Mouse (Mus musculus): ENCODE data around the gene Rora. TPM values are rescaled to one million over a fixed set of nuclear protein-coding genes. Genes with fewer than 3 reads are reported as not detected.

The Rora gene
- polyA plus RNA-seq, 2 experiments: 4.5 to 10.1 TPM

DNA sequence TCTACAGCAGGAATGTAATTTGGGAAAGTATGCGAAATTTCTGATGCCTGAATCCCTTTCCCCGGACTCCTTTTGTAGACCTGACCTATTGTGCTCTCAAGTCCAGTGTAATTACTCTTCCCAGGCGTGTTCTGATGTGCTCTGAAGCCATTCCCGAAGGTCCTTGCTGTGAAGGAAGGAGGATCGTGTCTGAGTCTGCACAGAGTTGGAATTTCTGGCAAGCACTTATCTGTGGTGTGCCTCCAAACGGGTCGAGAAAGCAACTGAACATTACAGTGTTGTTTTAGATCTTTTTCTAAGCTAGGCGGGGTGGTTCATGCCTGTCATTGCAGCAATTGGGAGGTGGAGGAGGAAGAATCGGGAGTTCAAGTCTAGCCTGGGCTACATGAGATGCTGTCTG, 350.9 kb downstream of the Rora start:
- no peaks in the 10 kb centered on the region for H3K4me1 ChIP-seq (ENCODE audit: control insufficient read depth, insufficient read depth, low read length)
- no peak for TF ChIP-seq POLR2A (IDR thresholded peaks at IDR 0.05; ENCODE audit: borderline replicate concordance, extremely low read depth, insufficient read depth, insufficient read length)
- DNase-seq (ENCODE audit: low spot score) (no peak), ATAC-seq (ENCODE audit: low FRiP score, low read depth) (no peak)
- H3K27ac ChIP-seq (replicated peaks; ENCODE audit: low read depth, low read length): no peak overlapping the region
- no peaks in the 10 kb centered on the region for H3K36me3 ChIP-seq (ENCODE audit: control insufficient read depth, insufficient read depth, low read length)
- H3K4me3 ChIP-seq (replicated peaks; ENCODE audit: low read length): no peak overlapping the region
- H3K9me3 ChIP-seq (ENCODE audit: control insufficient read depth, low read length): no peaks in the 10 kb centered on the region
- H3K4me2 ChIP-seq (replicated peaks; ENCODE audit: low read depth, low read length, severe bottlenecking): no peak overlapping the region
- H3K27me3 ChIP-seq (ENCODE audit: control insufficient read depth, insufficient read depth, low read length): no peaks in the 10 kb centered on the region
- H3K9ac ChIP-seq (ENCODE audit: low read depth, low read length, severe bottlenecking): no peak overlapping the region
- 73% methylated on average over 9 of the region's 9 CpGs for WGBS

DNA sequence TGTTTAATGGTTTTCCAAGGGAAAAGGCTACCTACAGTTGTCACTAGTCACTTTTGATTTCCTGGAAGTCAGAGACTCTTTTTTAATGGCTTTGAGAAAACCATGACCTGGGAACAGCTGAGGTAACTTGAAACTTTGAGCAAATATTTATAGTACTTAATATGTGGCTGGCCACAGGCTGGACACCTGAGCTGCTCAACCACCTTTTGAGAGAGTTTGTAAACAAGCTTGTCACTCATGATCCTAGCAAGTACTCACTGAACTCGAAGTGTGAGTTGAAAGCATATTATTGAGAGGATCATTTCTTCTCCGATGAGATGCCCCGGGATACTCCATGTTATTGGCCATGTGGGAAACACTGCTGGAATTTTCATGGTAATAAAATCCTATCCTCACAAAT, 353.1 kb downstream of the Rora start:
- Histone ChIP-seq H3K4me2 (replicated peaks; ENCODE audit: low read depth, low read length, severe bottlenecking) (no peak overlapping the region), H3K27me3 (ENCODE audit: control insufficient read depth, insufficient read depth, low read length) (no peaks in the 10 kb centered on the region), H3K4me1 (ENCODE audit: control insufficient read depth, insufficient read depth, low read length) (no peaks in the 10 kb centered on the region), H3K4me3 (replicated peaks; ENCODE audit: low read length) (no peak overlapping the region), H3K9me3 (ENCODE audit: control insufficient read depth, low read length) (no peaks in the 10 kb centered on the region), H3K36me3 (ENCODE audit: control insufficient read depth, insufficient read depth, low read length) (no peaks in the 10 kb centered on the region), H3K27ac (replicated peaks; ENCODE audit: low read depth, low read length) (no peak overlapping the region), H3K9ac (ENCODE audit: low read depth, low read length, severe bottlenecking) (no peak overlapping the region)
- 48% methylated on average over 3 of the region's 3 CpGs for WGBS
- no peak for TF ChIP-seq POLR2A (IDR thresholded peaks at IDR 0.05; ENCODE audit: borderline replicate concordance, extremely low read depth, insufficient read depth, insufficient read length)
- DNase-seq (ENCODE audit: low spot score) (no peak), ATAC-seq (ENCODE audit: low FRiP score, low read depth) (no peak)

DNA sequence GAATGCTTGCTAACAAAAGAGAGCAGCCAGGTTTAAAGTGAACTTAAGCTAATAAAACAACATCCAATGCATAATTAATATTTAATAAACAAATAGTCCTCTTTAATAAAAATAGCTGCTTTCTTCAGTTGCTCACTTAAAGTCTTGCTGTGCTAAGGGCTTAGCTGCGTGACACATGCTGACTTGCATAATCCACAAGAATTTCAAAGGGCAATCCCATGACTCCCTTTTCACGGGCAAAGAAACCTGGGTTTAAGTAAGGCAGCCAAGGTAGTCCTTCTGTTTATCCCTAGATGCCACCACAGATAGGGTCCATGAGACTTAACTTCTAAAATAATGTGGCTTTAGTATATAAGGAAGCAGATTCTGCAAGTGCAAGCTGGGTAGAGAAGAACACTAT, 355.1 kb downstream of the Rora start:
- no peak for TF ChIP-seq POLR2A (IDR thresholded peaks at IDR 0.05; ENCODE audit: borderline replicate concordance, extremely low read depth, insufficient read depth, insufficient read length)
- ATAC-seq (ENCODE audit: low FRiP score, low read depth) (no peak), DNase-seq (ENCODE audit: low spot score) (no peak)
- Histone ChIP-seq H3K9me3 (ENCODE audit: control insufficient read depth, low read length) (no peaks in the 10 kb centered on the region), H3K27me3 (ENCODE audit: control insufficient read depth, insufficient read depth, low read length) (no peaks in the 10 kb centered on the region), H3K36me3 (ENCODE audit: control insufficient read depth, insufficient read depth, low read length) (no peaks in the 10 kb centered on the region), H3K27ac (replicated peaks; ENCODE audit: low read depth, low read length) (no peak overlapping the region), H3K4me1 (ENCODE audit: control insufficient read depth, insufficient read depth, low read length) (no peaks in the 10 kb centered on the region), H3K4me3 (replicated peaks; ENCODE audit: low read length) (no peak overlapping the region), H3K4me2 (replicated peaks; ENCODE audit: low read depth, low read length, severe bottlenecking) (no peak overlapping the region), H3K9ac (ENCODE audit: low read depth, low read length, severe bottlenecking) (no peak overlapping the region)
- WGBS: 76% methylated on average over 2 of the region's 2 CpGs

DNA sequence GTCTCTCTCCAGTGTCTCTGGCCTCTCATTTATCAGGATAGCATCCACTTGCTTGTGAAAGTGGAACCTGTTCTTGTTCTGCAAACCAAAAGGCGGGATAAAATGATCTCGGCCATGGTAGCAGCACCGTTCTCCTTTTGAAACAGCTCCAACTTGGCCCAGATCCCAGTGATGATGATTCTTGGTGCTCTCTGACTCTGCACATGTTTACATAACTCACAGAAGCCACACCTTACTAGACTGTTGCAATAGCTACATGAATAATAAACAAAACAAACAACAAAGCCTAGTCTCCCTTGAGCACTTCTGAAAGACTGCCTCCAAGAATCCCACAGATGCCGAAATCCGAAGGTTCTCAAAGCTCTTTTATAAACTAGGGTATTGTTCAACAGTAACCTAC, 357.3 kb downstream of the Rora start:
- no peak overlapping the region for H3K4me2 ChIP-seq (replicated peaks; ENCODE audit: low read depth, low read length, severe bottlenecking)
- ATAC-seq (ENCODE audit: low FRiP score, low read depth): no peak
- no peak overlapping the region for H3K27ac ChIP-seq (replicated peaks; ENCODE audit: low read depth, low read length)
- TF ChIP-seq POLR2A (IDR thresholded peaks at IDR 0.05; ENCODE audit: borderline replicate concordance, extremely low read depth, insufficient read depth, insufficient read length): no peak
- no peak overlapping the region for H3K9ac ChIP-seq (ENCODE audit: low read depth, low read length, severe bottlenecking)
- no peaks in the 10 kb centered on the region for H3K4me1 ChIP-seq (ENCODE audit: control insufficient read depth, insufficient read depth, low read length)
- H3K9me3 ChIP-seq (ENCODE audit: control insufficient read depth, low read length): no peaks in the 10 kb centered on the region
- no peak overlapping the region for H3K4me3 ChIP-seq (replicated peaks; ENCODE audit: low read length)
- no peaks in the 10 kb centered on the region for H3K36me3 ChIP-seq (ENCODE audit: control insufficient read depth, insufficient read depth, low read length)
- WGBS: 77% methylated on average over 5 of the region's 5 CpGs
- no peaks in the 10 kb centered on the region for H3K27me3 ChIP-seq (ENCODE audit: control insufficient read depth, insufficient read depth, low read length)
- no peak for DNase-seq (ENCODE audit: low spot score)

DNA sequence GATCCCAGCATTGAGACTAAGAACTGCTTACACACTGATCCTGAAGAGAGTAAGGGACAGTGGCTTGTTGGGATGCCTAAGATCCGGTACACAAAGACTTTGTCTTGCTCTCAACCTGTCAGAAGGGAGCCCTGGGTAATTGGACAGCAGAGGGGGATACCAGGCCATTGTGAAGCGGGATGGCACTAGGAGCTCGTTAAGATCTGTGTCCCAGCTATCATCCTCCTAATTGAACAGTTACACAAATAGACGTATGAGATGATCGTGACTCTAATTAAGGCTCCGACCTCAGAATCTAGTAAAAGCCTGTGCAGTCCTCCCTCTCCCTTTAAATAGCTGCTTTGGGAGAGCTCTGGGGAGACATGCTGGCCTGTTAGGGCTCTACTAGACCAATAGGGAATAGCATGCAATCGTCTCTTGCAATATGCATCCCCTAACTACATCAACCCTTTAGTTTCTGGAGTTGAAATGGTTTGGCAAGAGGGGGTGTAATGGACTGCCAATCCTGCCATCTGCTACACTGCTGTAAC, 359.7 kb downstream of the Rora start:
- Histone ChIP-seq H3K9me3 (ENCODE audit: control insufficient read depth, low read length) (no peaks in the 10 kb centered on the region), H3K36me3 (ENCODE audit: control insufficient read depth, insufficient read depth, low read length) (no peaks in the 10 kb centered on the region), H3K4me2 (replicated peaks; ENCODE audit: low read depth, low read length, severe bottlenecking) (no peak overlapping the region), H3K27me3 (ENCODE audit: control insufficient read depth, insufficient read depth, low read length) (no peaks in the 10 kb centered on the region), H3K4me1 (ENCODE audit: control insufficient read depth, insufficient read depth, low read length) (no peaks in the 10 kb centered on the region), H3K4me3 (replicated peaks; ENCODE audit: low read length) (no peak overlapping the region), H3K9ac (ENCODE audit: low read depth, low read length, severe bottlenecking) (no peak overlapping the region), H3K27ac (replicated peaks; ENCODE audit: low read depth, low read length) (no peak overlapping the region)
- no peak for TF ChIP-seq POLR2A (IDR thresholded peaks at IDR 0.05; ENCODE audit: borderline replicate concordance, extremely low read depth, insufficient read depth, insufficient read length)
- ATAC-seq (ENCODE audit: low FRiP score, low read depth): no peak
- WGBS: 80% methylated on average over 7 of the region's 7 CpGs
- DNase-seq (ENCODE audit: low spot score): no peak

DNA sequence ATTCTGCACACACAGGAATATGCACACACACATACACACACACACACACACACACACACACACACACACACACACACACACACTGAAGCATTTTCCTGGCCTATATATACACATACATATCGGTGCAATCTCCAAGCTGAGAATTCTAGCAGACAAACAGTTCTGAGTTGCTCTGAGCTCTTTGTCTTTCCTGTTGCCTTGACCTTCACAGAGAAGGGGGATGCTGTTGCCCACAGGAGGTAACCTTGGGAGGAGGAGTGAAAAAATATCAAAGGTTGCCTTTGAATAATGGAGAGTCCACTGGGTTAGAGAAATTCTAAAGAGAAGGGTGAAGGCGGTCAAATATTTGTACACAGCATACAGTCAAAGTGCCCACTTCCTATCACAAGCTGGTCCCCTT, 360.6 kb downstream of the Rora start:
- Histone ChIP-seq H3K4me3 (replicated peaks; ENCODE audit: low read length) (no peak overlapping the region), H3K9ac (ENCODE audit: low read depth, low read length, severe bottlenecking) (no peak overlapping the region), H3K4me1 (ENCODE audit: control insufficient read depth, insufficient read depth, low read length) (no peaks in the 10 kb centered on the region), H3K27me3 (ENCODE audit: control insufficient read depth, insufficient read depth, low read length) (no peaks in the 10 kb centered on the region), H3K27ac (replicated peaks; ENCODE audit: low read depth, low read length) (no peak overlapping the region), H3K36me3 (ENCODE audit: control insufficient read depth, insufficient read depth, low read length) (no peaks in the 10 kb centered on the region), H3K4me2 (replicated peaks; ENCODE audit: low read depth, low read length, severe bottlenecking) (no peak overlapping the region), H3K9me3 (ENCODE audit: control insufficient read depth, low read length) (no peaks in the 10 kb centered on the region)
- ATAC-seq (ENCODE audit: low FRiP score, low read depth) (no peak), DNase-seq (ENCODE audit: low spot score) (no peak)
- TF ChIP-seq POLR2A (IDR thresholded peaks at IDR 0.05; ENCODE audit: borderline replicate concordance, extremely low read depth, insufficient read depth, insufficient read length): no peak
- 97% methylated on average over 2 of the region's 2 CpGs for whole genome bisulfite sequencing
